Mouse (Mus musculus): ENCODE measurements around the gene Arid5b.

Gene Arid5b

GRCm38 (mm10) chr10:68164723-68165706 lies 113.5 kb downstream of the Arid5b start:
- DNase-seq (ENCODE audit: low read depth, low spot score), result no peak

GRCm38 (mm10) chr10:68164137-68164536 lies 114.4 kb downstream of the Arid5b start:
- DNase-seq (ENCODE audit: low read depth, low spot score), result no peak

GRCm38 (mm10) chr10:68159759-68160158 lies 118.8 kb downstream of the Arid5b start:
- DNase-seq (ENCODE audit: low read depth, low spot score), result no peak

- DNase-seq (ENCODE audit: low read depth, low spot score), result no peak
These were observed 120.0 kb downstream of the Arid5b start for GRCm38 (mm10) chr10:68158555-68158954.

GRCm38 (mm10) chr10:68157511-68157910 lies 121.0 kb downstream of the Arid5b start:
- no peak for DNase-seq (ENCODE audit: low read depth, low spot score)

- DNase-seq (ENCODE audit: low read depth, low spot score), result peak; percentile 79
These were observed 121.8 kb downstream of the Arid5b start for GRCm38 (mm10) chr10:68156646-68157245.

GRCm38 (mm10) chr10:68156159-68156558 lies 122.4 kb downstream of the Arid5b start:
- peak; percentile 72 for DNase-seq (ENCODE audit: low read depth, low spot score)

- no peak for DNase-seq (ENCODE audit: low read depth, low spot score)
These were observed 123.0 kb downstream of the Arid5b start for GRCm38 (mm10) chr10:68155431-68156119.

- DNase-seq (ENCODE audit: low read depth, low spot score), result no peak
These were observed 124.3 kb downstream of the Arid5b start for GRCm38 (mm10) chr10:68154046-68154765.

GRCm38 (mm10) chr10:68153344-68154045 lies 125.0 kb downstream of the Arid5b start:
- DNase-seq (ENCODE audit: low read depth, low spot score), result no peak

GRCm38 (mm10) chr10:68148495-68148894 lies 130.0 kb downstream of the Arid5b start:
- DNase-seq (ENCODE audit: low read depth, low spot score), result peak; percentile 91

- DNase-seq (ENCODE audit: low read depth, low spot score), result no peak
These were observed 130.8 kb downstream of the Arid5b start for GRCm38 (mm10) chr10:68147730-68148129.

GRCm38 (mm10) chr10:68146842-68147241 lies 131.7 kb downstream of the Arid5b start:
- peak; percentile 83 for DNase-seq (ENCODE audit: low read depth, low spot score)

GRCm38 (mm10) chr10:68145286-68145950 lies 133.1 kb downstream of the Arid5b start:
- DNase-seq (ENCODE audit: low read depth, low spot score), result no peak

- peak; percentile 30 for DNase-seq (ENCODE audit: low read depth, low spot score)
These were observed 136.0 kb downstream of the Arid5b start for GRCm38 (mm10) chr10:68142501-68142900.

- no peak for DNase-seq (ENCODE audit: low read depth, low spot score)
These were observed 137.0 kb downstream of the Arid5b start for GRCm38 (mm10) chr10:68141567-68141966.

GRCm38 (mm10) chr10:68140871-68141270 lies 137.7 kb downstream of the Arid5b start:
- DNase-seq (ENCODE audit: low read depth, low spot score), result no peak

GRCm38 (mm10) chr10:68140306-68140705 lies 138.2 kb downstream of the Arid5b start:
- DNase-seq (ENCODE audit: low read depth, low spot score), result no peak

GRCm38 (mm10) chr10:68138123-68138522 lies 140.4 kb downstream of the Arid5b start:
- no peak for DNase-seq (ENCODE audit: low read depth, low spot score)

- peak; percentile 98 for DNase-seq (ENCODE audit: low read depth, low spot score)
These were observed 141.2 kb downstream of the Arid5b start for GRCm38 (mm10) chr10:68137151-68137833.
